Mouse (Mus musculus) MEL (cell line): Measurements from ENCODE around the gene Tmem240. TPM values are rescaled to one million over a fixed set of nuclear protein-coding genes. Genes with fewer than 3 reads are reported as not detected.
"Not testable (repeated sequence)": the region's sequence is repeated elsewhere in the genome, so short reads cannot be mapped to it uniquely, and the experiment has no call there.

ENCODE experiments used
- DNase-seq: peaks from one replicate; pipeline ENCODE4 v3.0.0; 2011; ENCODE audit warnings: low read depth, low spot score
- H3K27ac ChIP-seq: 2 replicates; pipeline ENCODE4 v1.5.1; 2012; ENCODE audit warnings: low read depth, mild to moderate bottlenecking, control low read depth, low read length, moderate library complexity; ENCODE audit not compliant: control insufficient read depth
- H3K27me3 ChIP-seq, 2 experiments: fragments of 150-350 bp in 1 of 2; sonication (generic) in 1 of 2; 2 replicates each; pipeline ENCODE4 v1.6.1; 2012; ENCODE audit warnings: low read length in 2 of 2, mild to moderate bottlenecking in 2 of 2, improper control_type of control experiment in 1 of 2, moderate library complexity in 1 of 2; ENCODE audit not compliant: insufficient read depth in 2 of 2, control insufficient read depth in 1 of 2
- H3K36me3 ChIP-seq, 2 experiments: 2 replicates each; pipeline ENCODE4 v1.6.1; 2012 to 2014; ENCODE audit warnings: low read length in 2 of 2, improper control_type of control experiment in 1 of 2, inconsistent platforms in 1 of 2, mild to moderate bottlenecking in 1 of 2; ENCODE audit not compliant: insufficient read depth in 2 of 2, control insufficient read depth in 1 of 2
- H3K4me1 ChIP-seq, 2 experiments: fragments of 150-350 bp in 1 of 2; sonication (generic) in 1 of 2; 2 replicates each; pipeline ENCODE4 v1.6.1; 2012; ENCODE audit warnings: low read length in 2 of 2, improper control_type of control experiment in 1 of 2, mild to moderate bottlenecking in 1 of 2; ENCODE audit not compliant: insufficient read depth in 2 of 2, control insufficient read depth in 1 of 2
- H3K4me3 ChIP-seq, 2 experiments: fragments of 150-350 bp in 1 of 2; sonication (generic) in 1 of 2; 2 replicates each; pipeline ENCODE4 v1.5.1; 2012; ENCODE audit warnings: low read depth in 2 of 2, low read length in 2 of 2, mild to moderate bottlenecking in 2 of 2, moderate library complexity in 2 of 2, control low read depth in 1 of 2, improper control_type of control experiment in 1 of 2; ENCODE audit not compliant: control insufficient read depth in 1 of 2, insufficient read depth in 1 of 2
- H3K79me2 ChIP-seq: 2 replicates; pipeline ENCODE4 v1.6.1; 2012; ENCODE audit warnings: mild to moderate bottlenecking, low read length, moderate library complexity; ENCODE audit not compliant: control insufficient read depth, poor library complexity, insufficient read depth
- H3K9ac ChIP-seq: 2 replicates; pipeline ENCODE4 v1.6.1; 2012; ENCODE audit warnings: low read depth, mild to moderate bottlenecking, control low read depth, low read length, moderate library complexity; ENCODE audit not compliant: control insufficient read depth, poor library complexity, severe bottlenecking
- H3K9me3 ChIP-seq: fragments of 150-350 bp; sonication (generic); replicated peaks from 2 replicates; pipeline ENCODE4 v1.6.1; 2012; ENCODE audit warnings: mild to moderate bottlenecking, low read length, improper control_type of control experiment, moderate library complexity; ENCODE audit not compliant: insufficient read depth
- BHLHE40 ChIP-seq: IDR thresholded peaks from 2 replicates; pipeline ENCODE4 v1.6.1; 2012; ENCODE audit warnings: low read depth, mild to moderate bottlenecking, inconsistent platforms, low read length, improper control_type of control experiment, borderline replicate concordance
- CTCF ChIP-seq, 3 experiments: IDR thresholded peaks in 2 of 3; conservative IDR thresholded peaks in 1 of 3; 2 replicates each; pipeline ENCODE4 v1.5.1; 2011 to 2012; ENCODE audit warnings: low read length in 3 of 3, low read depth in 2 of 3, mild to moderate bottlenecking in 2 of 3, improper control_type of control experiment in 1 of 3, inconsistent platforms in 1 of 3, mixed read lengths in 1 of 3, moderate library complexity in 1 of 3; ENCODE audit not compliant: control insufficient read depth in 1 of 3, insufficient read depth in 1 of 3, poor library complexity in 1 of 3, severe bottlenecking in 1 of 3
- ELF1 ChIP-seq: IDR thresholded peaks from 2 replicates; pipeline ENCODE4 v1.6.1; 2014; ENCODE audit warnings: low read depth, mild to moderate bottlenecking, inconsistent platforms, low read length, improper control_type of control experiment, moderate library complexity
- EP300 ChIP-seq, 2 experiments: IDR thresholded peaks; 2 replicates each; pipeline ENCODE4 v1.6.1; 2011; ENCODE audit warnings: improper control_type of control experiment in 2 of 2, low read length in 2 of 2, low read depth in 1 of 2, mild to moderate bottlenecking in 1 of 2
- GABPA ChIP-seq: IDR thresholded peaks from 2 replicates; pipeline ENCODE4 v1.6.1; 2012; ENCODE audit warnings: low read depth, mild to moderate bottlenecking, inconsistent platforms, low read length, improper control_type of control experiment, moderate library complexity
- JUND ChIP-seq: IDR thresholded peaks from 2 replicates; pipeline ENCODE4 v1.6.1; 2011; ENCODE audit warnings: low read depth, mild to moderate bottlenecking, improper control_type of control experiment, low read length
- MAFK ChIP-seq: IDR thresholded peaks from 2 replicates; pipeline ENCODE4 v1.6.1; 2011; ENCODE audit warnings: low read depth, mild to moderate bottlenecking, low read length, improper control_type of control experiment, borderline replicate concordance
- MAX ChIP-seq: IDR thresholded peaks from 2 replicates; pipeline ENCODE4 v1.6.1; 2011; ENCODE audit warnings: low read length, improper control_type of control experiment
- MEF2A ChIP-seq: IDR thresholded peaks from 2 replicates; pipeline ENCODE4 v1.6.1; 2014; ENCODE audit warnings: low read depth, mild to moderate bottlenecking, inconsistent platforms, low read length, improper control_type of control experiment; ENCODE audit not compliant: poor library complexity, insufficient replicate concordance, severe bottlenecking; ENCODE audit errors: extremely low read depth
- MYB ChIP-seq: IDR thresholded peaks from 2 replicates; pipeline ENCODE4 v1.6.1; 2011; ENCODE audit warnings: mild to moderate bottlenecking, low read depth, low read length, improper control_type of control experiment
- MYC ChIP-seq: IDR thresholded peaks from 2 replicates; pipeline ENCODE4 v1.6.1; 2011; ENCODE audit warnings: low read depth, mild to moderate bottlenecking, low read length, improper control_type of control experiment, moderate library complexity
- NELFE ChIP-seq: IDR thresholded peaks from 2 replicates; pipeline ENCODE4 v1.6.1; 2011; ENCODE audit warnings: low read depth, low read length, improper control_type of control experiment
- NRF1 ChIP-seq: IDR thresholded peaks from 2 replicates; pipeline ENCODE4 v1.6.1; 2014; ENCODE audit warnings: low read depth, mild to moderate bottlenecking, inconsistent platforms, low read length, improper control_type of control experiment, moderate library complexity; ENCODE audit not compliant: poor library complexity, insufficient read depth, severe bottlenecking
- POLR2AphosphoS2 ChIP-seq: IDR thresholded peaks from 2 replicates; pipeline ENCODE4 v1.6.1; 2011; ENCODE audit warnings: low read length, improper control_type of control experiment
- POLR2AphosphoS5 ChIP-seq: IDR thresholded peaks from 2 replicates; pipeline ENCODE4 v1.6.1; 2012; ENCODE audit warnings: low read depth, borderline replicate concordance, mild to moderate bottlenecking, inconsistent platforms, low read length, moderate library complexity, mixed read lengths
- RCOR1 ChIP-seq: IDR thresholded peaks from 2 replicates; pipeline ENCODE4 v1.6.1; 2012; ENCODE audit warnings: low read depth, mild to moderate bottlenecking, inconsistent platforms, low read length, improper control_type of control experiment
- TAL1 ChIP-seq: IDR thresholded peaks from 2 replicates; pipeline ENCODE4 v1.6.1; 2012; ENCODE audit warnings: mild to moderate bottlenecking, inconsistent platforms, low read length, moderate library complexity, mixed read lengths
- TBP ChIP-seq: IDR thresholded peaks from 2 replicates; pipeline ENCODE4 v1.8.0; 2011; ENCODE audit warnings: low read depth, low read length, improper control_type of control experiment
- TCF12 ChIP-seq: IDR thresholded peaks from 2 replicates; pipeline ENCODE4 v1.6.1; 2014; ENCODE audit warnings: low read depth, mild to moderate bottlenecking, inconsistent platforms, low read length, improper control_type of control experiment, moderate library complexity
- UBTF ChIP-seq: IDR thresholded peaks from 2 replicates; pipeline ENCODE4 v1.6.1; 2012; ENCODE audit warnings: low read depth, mild to moderate bottlenecking, inconsistent platforms, low read length, improper control_type of control experiment, moderate library complexity, borderline replicate concordance; ENCODE audit not compliant: insufficient read depth
- USF1 ChIP-seq: IDR thresholded peaks from 2 replicates; pipeline ENCODE4 v1.6.1; 2014; ENCODE audit warnings: low read depth, mild to moderate bottlenecking, inconsistent platforms, low read length, improper control_type of control experiment, moderate library complexity
- USF2 ChIP-seq, 2 experiments: IDR thresholded peaks; 2 replicates each; pipeline ENCODE4 v1.6.1; 2011 to 2012; ENCODE audit warnings: improper control_type of control experiment in 2 of 2, low read length in 2 of 2, borderline replicate concordance in 1 of 2, inconsistent platforms in 1 of 2, low read depth in 1 of 2, mild to moderate bottlenecking in 1 of 2; ENCODE audit not compliant: insufficient read depth in 1 of 2
- ZC3H11A ChIP-seq: IDR thresholded peaks from 2 replicates; pipeline ENCODE4 v1.6.1; 2012; ENCODE audit warnings: low read depth, mild to moderate bottlenecking, inconsistent platforms, low read length, improper control_type of control experiment
- ZKSCAN1 ChIP-seq: IDR thresholded peaks from 2 replicates; pipeline ENCODE4 v1.6.1; 2012; ENCODE audit warnings: low read depth, mild to moderate bottlenecking, inconsistent platforms, low read length, improper control_type of control experiment, moderate library complexity
- ZMIZ1 ChIP-seq: IDR thresholded peaks from 2 replicates; pipeline ENCODE4 v1.6.1; 2012; ENCODE audit warnings: low read depth, mild to moderate bottlenecking, inconsistent platforms, low read length, improper control_type of control experiment, moderate library complexity
- ZNF384 ChIP-seq: IDR thresholded peaks from 2 replicates; pipeline ENCODE4 v1.6.1; 2012; ENCODE audit warnings: low read depth, mild to moderate bottlenecking, inconsistent platforms, low read length, improper control_type of control experiment
- polyA plus RNA-seq, 2 experiments: library from polyadenylated mRNA; stranded (reverse) in 1 of 2; unstranded in 1 of 2; fragments of >175 nt in 1 of 2; fragments of >200 nt in 1 of 2; gene quantifications; 2 replicates each; pipeline versions ENCODE4 v1.2.1 to v1.2.4; 2012; ENCODE audit warnings: low replicate concordance in 2 of 2, low read depth in 1 of 2; ENCODE audit not compliant: insufficient read length in 2 of 2, insufficient read depth in 1 of 2, missing spikeins in 1 of 2
- total RNA-seq: library from RNA; depleted of rRNA; stranded (reverse); fragments of 300-350 nt; gene quantifications from 2 replicates; pipeline ENCODE4 v1.2.3, GENCODE M21; 2012

The Tmem240 gene
- total and polyA plus RNA-seq, 3 experiments = 0.27 to 0.33 TPM; not detected in 1

- TF ChIP-seq ZC3H11A (no peak), USF1 (no peak), EP300 (IDR thresholded peaks at IDR 0.05; ENCODE audit: low read depth in 1 of 2, low read length in 2 of 2) (peak; percentile 93 to 96), JUND (0 out of 2 replicates have a peak, but pooled peaks have one; percentile 12), ELF1 (0 out of 2 replicates have a peak, but pooled peaks have one; percentile 45), CTCF (IDR thresholded peaks at IDR 0.05 in 2 of 3, conservative IDR thresholded peaks at IDR 0.05 in 1 of 3; ENCODE audit: control insufficient read depth in 1 of 3, insufficient read depth in 1 of 3, low read depth in 2 of 3, low read length in 3 of 3, poor library complexity in 1 of 3, severe bottlenecking in 1 of 3) (no peak), UBTF (no peak), TCF12 (peak; percentile 95), TBP (no peak), MAX (peak; percentile 25; the same call in 1 of the 2 replicates), TAL1 (peak; percentile 95), MEF2A (no peak), MYC (peak; percentile 21; the same call in 1 of the 2 replicates), POLR2AphosphoS5 (no peak), MYB (no peak), USF2 (IDR thresholded peaks at IDR 0.05; ENCODE audit: borderline replicate concordance in 1 of 2, insufficient read depth in 1 of 2, low read depth in 1 of 2, low read length in 2 of 2) (no peak)
These were observed 53.7 kb downstream of the Tmem240 start (continued) for GRCm38 (mm10) chr4:155788300-155788699.

GRCm38 (mm10) chr4:155788833-155789232 is 54.2 kb downstream of the Tmem240 start:
- peaks cover 11 to 17% of the 10 kb centered on the region in 2 experiments for H3K4me1 ChIP-seq
- peak overlapping the region; percentile 85 for H3K27ac ChIP-seq
- H3K36me3 ChIP-seq = peaks cover 0 to 16% of the 10 kb centered on the region in 2 experiments; a peak in 2 of 4 replicates

GRCm38 (mm10) chr4:155790021-155790489 is 55.5 kb downstream of the Tmem240 start, which contains the start of gene Ankrd65:
TSS of gene Ankrd65 (plus strand) at chr4:155790439.
- no peak within 1 kb of the TSS for H3K4me3 ChIP-seq
- no peak for DNase-seq
- no peaks in the 10 kb centered on the region for H3K9me3 ChIP-seq
- peaks cover 10 to 17% of the 10 kb centered on the region in 2 experiments for H3K4me1 ChIP-seq
- no peaks in the 10 kb centered on the region for H3K79me2 ChIP-seq
- no peak within 1 kb of the TSS for H3K27ac ChIP-seq
- H3K27me3 ChIP-seq = no peaks in the 10 kb centered on the region
- H3K9ac ChIP-seq = no peak within 1 kb of the TSS
- peaks cover 0 to 15% of the 10 kb centered on the region in 2 experiments; a peak in 2 of 4 replicates for H3K36me3 ChIP-seq
- TF ChIP-seq USF1 (no peak), POLR2AphosphoS5 (no peak), ZMIZ1 (no peak), NELFE (no peak), BHLHE40 (no peak), MAX (no peak), TAL1 (no peak), CTCF (IDR thresholded peaks at IDR 0.05 in 2 of 3, conservative IDR thresholded peaks at IDR 0.05 in 1 of 3; ENCODE audit: control insufficient read depth in 1 of 3, insufficient read depth in 1 of 3, low read depth in 2 of 3, low read length in 3 of 3, poor library complexity in 1 of 3, severe bottlenecking in 1 of 3) (no peak), POLR2AphosphoS2 (no peak), TCF12 (no peak), RCOR1 (no peak), MYC (no peak), MAFK (no peak), UBTF (no peak), NRF1 (no peak), ZNF384 (no peak), GABPA (no peak), ZKSCAN1 (no peak), JUND (no peak)

More at GRCm38 (mm10) chr4:155788833-155789232, 54.2 kb downstream of the Tmem240 start:
- not testable (repeated sequence) for DNase-seq, H3K9ac ChIP-seq, H3K9me3 ChIP-seq, H3K79me2 ChIP-seq, H3K27me3 ChIP-seq, H3K4me3 ChIP-seq
